Mouse (Mus musculus): ENCODE measurements at regions not wholly inside any gene's neighbourhood (a gene's known extent, or its start where the extent isn't known, plus 50 kb on each side); places are given as distances from the start of the nearest gene placed in this dataset.

GRCm38 (mm10) chr11:114536616-114537493, 131.5 kb upstream of the Rpl38 start:
- no peak for TF ChIP-seq CTCF (IDR thresholded peaks at IDR 0.05; ENCODE audit: control insufficient read depth, insufficient read depth, insufficient replicate concordance, low read depth, low read length)
- TF ChIP-seq POLR2A (IDR thresholded peaks at IDR 0.05; ENCODE audit: control insufficient read depth, low read depth, low read length), result no peak
